8 mouse cellular contexts compared by ENCODE assay signal in genomic region chr8:70598722-70599121, GRCm38 (mm10). TPM values are rescaled to one million over a fixed set of nuclear protein-coding genes. Genes with fewer than 3 reads are reported as not detected.
DNase-seq lines count a peak whose midpoint lies in the region; ATAC-seq and TF ChIP-seq lines count a peak whose summit lies in the region.

No protein-coding gene starts in this region.

- H3K27me3 ChIP-seq in heart, embryonic 15.5 days = 0 out of 2 replicates have a peak, but pooled peaks cover 2% of the 10 kb centered on the region
- no peaks in the 10 kb centered on the region for H3K27me3 ChIP-seq in ES-Bruce4 (ENCODE audit: control insufficient read depth, insufficient read depth, low read length, poor library complexity, severe bottlenecking)
- H3K27me3 ChIP-seq in forebrain, embryonic 13.5 days = peaks cover 16% of the 10 kb centered on the region; the same call in 1 of the 2 replicates
- H3K27me3 ChIP-seq in liver, embryonic 13.5 days = no peaks in the 10 kb centered on the region

- H3K4me1 ChIP-seq in heart, embryonic 15.5 days (replicated peaks) = peaks cover 59% of the 10 kb centered on the region
- peaks cover 7% of the 10 kb centered on the region for H3K4me1 ChIP-seq in ES-Bruce4 (ENCODE audit: control insufficient read depth, insufficient read depth, low read length)
- peaks cover 81% of the 10 kb centered on the region for H3K4me1 ChIP-seq in forebrain, embryonic 13.5 days
- peaks cover 88% of the 10 kb centered on the region for H3K4me1 ChIP-seq in liver, embryonic 13.5 days (replicated peaks)

- no peak overlapping the region for H3K27ac ChIP-seq in heart, embryonic 15.5 days
- H3K27ac ChIP-seq in ES-Bruce4 (ENCODE audit: insufficient read depth, low read length) = no peak overlapping the region
- H3K27ac ChIP-seq in forebrain, embryonic 13.5 days = peak overlapping the region; percentile 5; the same call in 1 of the 2 replicates
- no peak overlapping the region for H3K27ac ChIP-seq in liver, embryonic 13.5 days

- H3K36me3 ChIP-seq in heart, embryonic 15.5 days = peaks cover 7% of the 10 kb centered on the region; the same call in 1 of the 2 replicates
- peaks cover 5% of the 10 kb centered on the region; the same call in 1 of the 2 replicates for H3K36me3 ChIP-seq in ES-Bruce4 (ENCODE audit: control insufficient read depth, insufficient read depth, low read length, poor library complexity, severe bottlenecking)
- peaks cover 32% of the 10 kb centered on the region for H3K36me3 ChIP-seq in forebrain, embryonic 13.5 days (ENCODE audit: poor library complexity, severe bottlenecking)
- H3K36me3 ChIP-seq in liver, embryonic 13.5 days = peaks cover 65% of the 10 kb centered on the region

- peak overlapping the region; percentile 56 for H3K4me3 ChIP-seq in heart, embryonic 15.5 days
- H3K4me3 ChIP-seq in ES-Bruce4 (ENCODE audit: low read depth, low read length) = peak overlapping the region; percentile 14
- H3K4me3 ChIP-seq in forebrain, embryonic 13.5 days = peak overlapping the region; percentile 49
- no peak overlapping the region for H3K4me3 ChIP-seq in liver, embryonic 13.5 days (replicated peaks)

- TF ChIP-seq EP300 in ES-Bruce4 (IDR thresholded peaks at IDR 0.05; ENCODE audit: insufficient read depth, low read depth, low read length) = no peak

- no peaks in the 10 kb centered on the region for H3K9me3 ChIP-seq in heart, embryonic 15.5 days (replicated peaks)
- no peaks in the 10 kb centered on the region for H3K9me3 ChIP-seq in ES-Bruce4 (replicated peaks; ENCODE audit: control insufficient read depth, insufficient read depth, low read length, poor library complexity, severe bottlenecking)
- H3K9me3 ChIP-seq in forebrain, embryonic 13.5 days (replicated peaks) = no peaks in the 10 kb centered on the region
- H3K9me3 ChIP-seq in liver, embryonic 13.5 days (replicated peaks) = no peaks in the 10 kb centered on the region

- 0 out of 2 replicates have a peak overlapping the region, but pooled peaks have one; percentile 66 for H3K9ac ChIP-seq in heart, embryonic 15.5 days
- peak overlapping the region; percentile 78 for H3K9ac ChIP-seq in ES-Bruce4 (ENCODE audit: low read depth, poor library complexity, severe bottlenecking)
- peak overlapping the region; percentile 79 for H3K9ac ChIP-seq in forebrain, embryonic 13.5 days
- no peak overlapping the region for H3K9ac ChIP-seq in liver, embryonic 13.5 days

- WGBS in heart, embryonic 15.5 days = 26% methylated on average over 10 of the region's 10 CpGs
- 15% methylated on average over 10 of the region's 10 CpGs for WGBS in forebrain, embryonic 13.5 days
- WGBS in liver, embryonic 13.5 days (ENCODE audit: insufficient replicate concordance) = 70% methylated on average over 10 of the region's 10 CpGs

- DNase-seq in heart, postnatal 14 days = no peak
- no peak for DNase-seq in liver, embryonic 13.5 days
- no peak for DNase-seq in adrenal gland, adult 2 months
- no peak for DNase-seq in right cerebral cortex, postnatal 25 days

- ATAC-seq in heart, embryonic 15.5 days (replicated peaks; ENCODE audit: insufficient number of reproducible peaks, insufficient read depth, low FRiP score, low read depth) = no peak
- 0 out of 2 replicates have a peak, but pooled peaks have one; percentile 0 for ATAC-seq in forebrain, embryonic 13.5 days
- no peak for ATAC-seq in liver, embryonic 13.5 days (ENCODE audit: low read depth)
- no peak for ATAC-seq in megakaryocyte-erythroid progenitor cell, adult 5-6 weeks (replicated peaks; ENCODE audit: low FRiP score, low TSS enrichment, poor library complexity, severe bottlenecking)

- H3K4me2 ChIP-seq in heart, embryonic 15.5 days = peak overlapping the region; percentile 83
- H3K4me2 ChIP-seq in forebrain, embryonic 13.5 days = peak overlapping the region; percentile 90
- peak overlapping the region; percentile 60 for H3K4me2 ChIP-seq in liver, embryonic 13.5 days

- no peak for TF ChIP-seq CTCF in ES-Bruce4 (IDR thresholded peaks at IDR 0.05; ENCODE audit: low read depth, low read length)

- intact Hi-C loops in heart, postnatal 14 days (cut with DNase I) = no loop called here

- TF ChIP-seq POLR2A in ES-Bruce4 (IDR thresholded peaks at IDR 0.05; ENCODE audit: insufficient read depth, low read length) = no peak

RNA-seq across cellular contexts. Expression of gene Isyna1, which starts 4.5 kb away (rescaled TPM):
- 92.9 and 121 TPM in 2 replicates for polyA plus RNA-seq in heart, embryonic 15.5 days (2015; fragmentation: Nextera tagmentation; extraction: Ambion mirVana)
- 10 to 100 TPM; 25.8 to 27.7 TPM for total RNA-seq in heart, postnatal 14 days (2021)
- 61.5 and 72.3 TPM in 2 replicates for polyA plus RNA-seq in ES-Bruce4 (2011; ENCODE audit: insufficient read depth, insufficient read length, low read depth, missing spikeins)
- polyA plus RNA-seq in forebrain, embryonic 13.5 days (2015; fragmentation: Nextera tagmentation; extraction: Ambion mirVana) = 87.1 and 105 TPM in 2 replicates
- polyA plus RNA-seq in liver, embryonic 13.5 days (2015; fragmentation: Nextera tagmentation; extraction: Ambion mirVana) = 82.8 and 84.9 TPM in 2 replicates
- total RNA-seq in megakaryocyte-erythroid progenitor cell, adult 5-6 weeks (2014; fragmentation: Nextera tagmentation) = 74.1 and 91.0 TPM in 2 replicates
- total RNA-seq in megakaryocyte-erythroid progenitor cell, adult 5-6 weeks (2017) = 36.5 and 51.5 TPM in 2 replicates
- total RNA-seq in adrenal gland, adult 2 months (2021) = 100 to 1,000 TPM; 103 to 199 TPM
- polyA plus RNA-seq in adrenal gland, adult 2 months (2012; rRNA removed) = 344 and 376 TPM in 2 replicates

RNA-seq across cellular contexts. Expression of gene Ssbp4, which starts 9.9 kb away (rescaled TPM):
- 62.1 and 82.6 TPM in 2 replicates for polyA plus RNA-seq in heart, embryonic 15.5 days (2015; fragmentation: Nextera tagmentation; extraction: Ambion mirVana)
- total RNA-seq in heart, postnatal 14 days (2021) = 10 to 100 TPM; 39.7 to 46.4 TPM
- 49.9 and 50.2 TPM in 2 replicates for polyA plus RNA-seq in ES-Bruce4 (2011; ENCODE audit: insufficient read depth, insufficient read length, low read depth, missing spikeins)
- 81.9 and 101 TPM in 2 replicates for polyA plus RNA-seq in forebrain, embryonic 13.5 days (2015; fragmentation: Nextera tagmentation; extraction: Ambion mirVana)
- polyA plus RNA-seq in liver, embryonic 13.5 days (2015; fragmentation: Nextera tagmentation; extraction: Ambion mirVana) = 54.2 and 62.4 TPM in 2 replicates
- total RNA-seq in megakaryocyte-erythroid progenitor cell, adult 5-6 weeks (2014; fragmentation: Nextera tagmentation) = 39.7 and 83.5 TPM in 2 replicates
- 77.5 and 98.5 TPM in 2 replicates for total RNA-seq in megakaryocyte-erythroid progenitor cell, adult 5-6 weeks (2017)
- 100 to 1,000 TPM in 1 of 2 experiments, 10 to 100 TPM in 1; 76.2 to 110 TPM for total RNA-seq in adrenal gland, adult 2 months (2021)
- polyA plus RNA-seq in adrenal gland, adult 2 months (2012; rRNA removed) = 476 and 593 TPM in 2 replicates

RNA-seq across cellular contexts. Expression of gene Lrrc25, which starts 17.2 kb away (rescaled TPM):
- 1.4 and 3.4 TPM in 2 replicates for polyA plus RNA-seq in heart, embryonic 15.5 days (2015; fragmentation: Nextera tagmentation; extraction: Ambion mirVana)
- 1 to 10 TPM; 1.8 to 2.5 TPM for total RNA-seq in heart, postnatal 14 days (2021)
- not detected in 2 replicates for polyA plus RNA-seq in ES-Bruce4 (2011; ENCODE audit: insufficient read depth, insufficient read length, low read depth, missing spikeins)
- polyA plus RNA-seq in forebrain, embryonic 13.5 days (2015; fragmentation: Nextera tagmentation; extraction: Ambion mirVana) = 0.65 and 0.68 TPM in 2 replicates
- 5.4 and 5.6 TPM in 2 replicates for polyA plus RNA-seq in liver, embryonic 13.5 days (2015; fragmentation: Nextera tagmentation; extraction: Ambion mirVana)
- 0.37 and 0.69 TPM in 2 replicates for total RNA-seq in megakaryocyte-erythroid progenitor cell, adult 5-6 weeks (2014; fragmentation: Nextera tagmentation)
- total RNA-seq in megakaryocyte-erythroid progenitor cell, adult 5-6 weeks (2017) = 0.15 and 0.61 TPM in 2 replicates
- total RNA-seq in adrenal gland, adult 2 months (2021) = 1 to 10 TPM; 1.8 to 3.6 TPM
- 8.4 and 11.1 TPM in 2 replicates for polyA plus RNA-seq in adrenal gland, adult 2 months (2012; rRNA removed)

RNA-seq across cellular contexts. Expression of gene Gdf15, which starts 33.5 kb away (rescaled TPM):
- 0.89 and 1.3 TPM in 2 replicates for polyA plus RNA-seq in heart, embryonic 15.5 days (2015; fragmentation: Nextera tagmentation; extraction: Ambion mirVana)
- total RNA-seq in heart, postnatal 14 days (2021) = 1 to 10 TPM in 1 of 2 experiments, under 1 TPM in 1; 0.41 to 1.6 TPM
- 1.9 and 2.1 TPM in 2 replicates for polyA plus RNA-seq in ES-Bruce4 (2011; ENCODE audit: insufficient read depth, insufficient read length, low read depth, missing spikeins)
- 0.15 TPM in 1 of 2 replicates, not detected in the other for polyA plus RNA-seq in forebrain, embryonic 13.5 days (2015; fragmentation: Nextera tagmentation; extraction: Ambion mirVana)
- 3.9 and 4.1 TPM in 2 replicates for polyA plus RNA-seq in liver, embryonic 13.5 days (2015; fragmentation: Nextera tagmentation; extraction: Ambion mirVana)
- total RNA-seq in megakaryocyte-erythroid progenitor cell, adult 5-6 weeks (2014; fragmentation: Nextera tagmentation) = not detected in 2 replicates
- not detected in 2 replicates for total RNA-seq in megakaryocyte-erythroid progenitor cell, adult 5-6 weeks (2017)
- total RNA-seq in adrenal gland, adult 2 months (2021) = 10 to 100 TPM in 1 of 2 experiments, 1 to 10 TPM in 1; 1.3 to 44.6 TPM
- polyA plus RNA-seq in adrenal gland, adult 2 months (2012; rRNA removed) = 18.5 and 22.2 TPM in 2 replicates

RNA-seq across cellular contexts. Expression of gene Ell, which starts 59.5 kb away (rescaled TPM):
- 10.8 and 15.0 TPM in 2 replicates for polyA plus RNA-seq in heart, embryonic 15.5 days (2015; fragmentation: Nextera tagmentation; extraction: Ambion mirVana)
- 10 to 100 TPM; 15.5 to 16.5 TPM for total RNA-seq in heart, postnatal 14 days (2021)
- polyA plus RNA-seq in ES-Bruce4 (2011; ENCODE audit: insufficient read depth, insufficient read length, low read depth, missing spikeins) = 12.4 and 13.2 TPM in 2 replicates
- polyA plus RNA-seq in forebrain, embryonic 13.5 days (2015; fragmentation: Nextera tagmentation; extraction: Ambion mirVana) = 16.5 and 16.6 TPM in 2 replicates
- polyA plus RNA-seq in liver, embryonic 13.5 days (2015; fragmentation: Nextera tagmentation; extraction: Ambion mirVana) = 9.7 and 10.5 TPM in 2 replicates
- 14.7 and 22.0 TPM in 2 replicates for total RNA-seq in megakaryocyte-erythroid progenitor cell, adult 5-6 weeks (2014; fragmentation: Nextera tagmentation)
- total RNA-seq in megakaryocyte-erythroid progenitor cell, adult 5-6 weeks (2017) = 7.9 and 10.7 TPM in 2 replicates
- total RNA-seq in adrenal gland, adult 2 months (2021) = 10 to 100 TPM; 26.1 to 29.6 TPM
- polyA plus RNA-seq in adrenal gland, adult 2 months (2012; rRNA removed) = 31.1 and 36.1 TPM in 2 replicates
